Mouse (Mus musculus) CH12.LX (cell line): ENCODE data around the gene Cnn3. TPM values are rescaled to one million over a fixed set of nuclear protein-coding genes. Genes with fewer than 3 reads are reported as not detected.

Experiments
- DNase-seq: peaks from one replicate; pipeline ENCODE4 v3.0.0-alpha.2; 2013; ENCODE audit errors: extremely low read depth
- H3K27ac ChIP-seq: 2 replicates; pipeline ENCODE4 v1.5.1; 2012; ENCODE audit warnings: low read depth, mild to moderate bottlenecking, control low read depth, moderate library complexity; ENCODE audit not compliant: insufficient read depth
- H3K27me3 ChIP-seq: replicated peaks from 2 replicates; pipeline ENCODE3; 2012; ENCODE audit warnings: inconsistent platforms
- H3K36me3 ChIP-seq, 2 experiments: replicated peaks in 1 of 2; 2 replicates each; pipeline versions ENCODE3 to v1.6.1; 2012; ENCODE audit warnings: inconsistent platforms in 1 of 2, low read length in 1 of 2, mild to moderate bottlenecking in 1 of 2, mixed read lengths in 1 of 2, moderate library complexity in 1 of 2; ENCODE audit not compliant: control insufficient read depth in 1 of 2, insufficient read depth in 1 of 2
- H3K4me1 ChIP-seq, 2 experiments: 2 replicates each; pipeline ENCODE4 v1.6.1; 2012; ENCODE audit warnings: inconsistent platforms in 1 of 2, moderate library complexity in 1 of 2; ENCODE audit not compliant: insufficient read depth in 2 of 2, control insufficient read depth in 1 of 2
- H3K4me2 ChIP-seq: 2 replicates; pipeline ENCODE4 v1.6.1; 2012; ENCODE audit warnings: low read depth, mild to moderate bottlenecking, control low read depth; ENCODE audit not compliant: poor library complexity, insufficient read depth, severe bottlenecking
- H3K4me3 ChIP-seq, 3 experiments: fragments of 150-350 bp in 1 of 3; sonication (generic) in 1 of 3; replicated peaks in 1 of 3; 2 replicates each; pipeline versions ENCODE3 to v1.5.1; 2011 to 2012; ENCODE audit warnings: low read depth in 2 of 3, low read length in 2 of 3, mild to moderate bottlenecking in 2 of 3, moderate library complexity in 2 of 3, control low read depth in 1 of 3, improper control_type of control experiment in 1 of 3, inconsistent platforms in 1 of 3, mixed read lengths in 1 of 3; ENCODE audit not compliant: poor library complexity in 1 of 3
- H3K79me2 ChIP-seq: replicated peaks from 2 replicates; pipeline ENCODE4 v1.6.1; 2012; ENCODE audit warnings: mild to moderate bottlenecking, moderate library complexity; ENCODE audit not compliant: control insufficient read depth, poor library complexity, insufficient read depth, severe bottlenecking; ENCODE audit errors: extremely low read depth
- H3K9ac ChIP-seq: 2 replicates; pipeline ENCODE4 v1.6.1; 2012; ENCODE audit warnings: low read depth, mild to moderate bottlenecking, control low read depth, moderate library complexity; ENCODE audit not compliant: insufficient read depth
- H3K9me3 ChIP-seq: replicated peaks from 2 replicates; pipeline ENCODE3; 2012; ENCODE audit warnings: low read length, inconsistent platforms, mixed read lengths
- EP300 ChIP-seq: IDR thresholded peaks from 2 replicates; pipeline ENCODE4 v1.6.1; 2011; ENCODE audit warnings: low read length, improper control_type of control experiment
- ETS1 ChIP-seq: conservative IDR thresholded peaks from 2 replicates; pipeline ENCODE4 v1.6.1; 2012; ENCODE audit warnings: low read depth, mild to moderate bottlenecking, inconsistent platforms, low read length, improper control_type of control experiment, moderate library complexity
- GABPA ChIP-seq: IDR thresholded peaks from 2 replicates; pipeline ENCODE4 v1.6.1; 2012; ENCODE audit warnings: low read depth, low read length, improper control_type of control experiment, inconsistent platforms; ENCODE audit not compliant: insufficient replicate concordance
- IRF4 ChIP-seq: IDR thresholded peaks from 2 replicates; pipeline ENCODE4 v1.6.1; 2014; ENCODE audit warnings: low read depth, mild to moderate bottlenecking, inconsistent platforms, low read length, improper control_type of control experiment
- JUND ChIP-seq: conservative IDR thresholded peaks from 2 replicates; pipeline ENCODE4 v1.6.1; 2011; ENCODE audit warnings: low read depth, low read length, improper control_type of control experiment
- MXI1 ChIP-seq: IDR thresholded peaks from 2 replicates; pipeline ENCODE4 v1.6.1; 2011; ENCODE audit warnings: mild to moderate bottlenecking, low read depth, low read length, improper control_type of control experiment
- MYC ChIP-seq: IDR thresholded peaks from 2 replicates; pipeline ENCODE4 v1.6.1; 2011; ENCODE audit warnings: low read depth, mild to moderate bottlenecking, improper control_type of control experiment, low read length
- NELFE ChIP-seq: IDR thresholded peaks from 2 replicates; pipeline ENCODE4 v1.6.1; 2011; ENCODE audit warnings: low read depth, low read length, improper control_type of control experiment
- NRF1 ChIP-seq: IDR thresholded peaks from 2 replicates; pipeline ENCODE4 v1.6.1; 2014; ENCODE audit warnings: low read depth, mild to moderate bottlenecking, inconsistent platforms, low read length, improper control_type of control experiment, moderate library complexity
- POLR2A ChIP-seq: IDR thresholded peaks from 2 replicates; pipeline ENCODE4 v1.6.1; 2011; ENCODE audit warnings: low read depth, mild to moderate bottlenecking, improper control_type of control experiment, low read length
- RCOR1 ChIP-seq: conservative IDR thresholded peaks from 2 replicates; pipeline ENCODE4 v1.6.1; 2012; ENCODE audit warnings: low read depth, mild to moderate bottlenecking, inconsistent platforms, low read length, improper control_type of control experiment
- SIN3A ChIP-seq: IDR thresholded peaks from 2 replicates; pipeline ENCODE4 v1.6.1; 2012; ENCODE audit warnings: low read length, improper control_type of control experiment, inconsistent platforms
- UBTF ChIP-seq: IDR thresholded peaks from 2 replicates; pipeline ENCODE4 v1.6.1; 2012; ENCODE audit warnings: low read depth, mild to moderate bottlenecking, inconsistent platforms, low read length, improper control_type of control experiment, moderate library complexity
- USF1 ChIP-seq: IDR thresholded peaks from 2 replicates; pipeline ENCODE4 v1.6.1; 2014; ENCODE audit warnings: low read depth, mild to moderate bottlenecking, inconsistent platforms, low read length, improper control_type of control experiment
- ZMIZ1 ChIP-seq: IDR thresholded peaks from 2 replicates; pipeline ENCODE4 v1.6.1; 2012; ENCODE audit warnings: low read depth, mild to moderate bottlenecking, inconsistent platforms, low read length, improper control_type of control experiment
- dilution Hi-C: fragments of 300-500 bp; cut with MboI; formaldehyde crosslinking; loops from 2 replicates; pipeline ENCODE4 v1.14.3; 2020; ENCODE audit warnings: low sequenced_read_pairs; ENCODE audit not compliant: extremely low pct_unique_long_range_greater_than_20kb, extremely low pct_ligation_motif_present
- in situ Hi-C: fragments of 300-500 bp; cut with MboI; formaldehyde crosslinking; loops from 3 replicates; pipeline ENCODE4 v1.14.3; 2019; ENCODE audit warnings: low sequenced_read_pairs, low pct_ligation_motif_present, low pct_unique_long_range_greater_than_20kb, mixed read lengths
- polyA plus RNA-seq: library from polyadenylated mRNA; unstranded; fragments of >175 nt; gene quantifications from 2 replicates; pipeline ENCODE4 v1.2.1, GENCODE M21; 2012; ENCODE audit warnings: low read depth; ENCODE audit not compliant: insufficient read length
- total RNA-seq, 2 experiments: library from RNA; depleted of rRNA; stranded (reverse); fragments of 300-350 nt in 1 of 2; fragments of >200 nt in 1 of 2; gene quantifications; 2 replicates each; pipeline ENCODE4 v1.2.3; 2012 to 2014

The Cnn3 gene
- total and polyA plus RNA-seq, 3 experiments, result 12.5 to 58.5 (median 46.4) TPM

GRCm38 (mm10) chr3:121480030-121480960 lies 54.0 kb downstream of the Cnn3 start:
- TF ChIP-seq GABPA, result no peak
- no peak for TF ChIP-seq UBTF
- TF ChIP-seq ETS1, result no peak
- TF ChIP-seq EP300, result no peak
- no peak for TF ChIP-seq RCOR1
- TF ChIP-seq MYC, result no peak
- no peaks in the 10 kb centered on the region for H3K36me3 ChIP-seq
- DNase-seq, result no peak
- H3K4me2 ChIP-seq, result no peak overlapping the region
- H3K9ac ChIP-seq, result no peak overlapping the region
- no peaks in the 10 kb centered on the region for H3K79me2 ChIP-seq
- in situ Hi-C loops, result no loop called here
- no peaks in the 10 kb centered on the region for H3K9me3 ChIP-seq
- H3K27me3 ChIP-seq, result peaks cover 5% of the 10 kb centered on the region
- H3K4me3 ChIP-seq, result no peak overlapping the region
- H3K4me1 ChIP-seq, result peaks cover 7 to 21% of the 10 kb centered on the region in 2 experiments
- no peak overlapping the region for H3K27ac ChIP-seq
- dilution Hi-C loops, result no loop called here

GRCm38 (mm10) chr3:121480961-121481436 lies 54.7 kb downstream of the Cnn3 start:
- H3K9ac ChIP-seq, result no peak overlapping the region
- H3K9me3 ChIP-seq, result no peaks in the 10 kb centered on the region
- H3K4me3 ChIP-seq, result no peak overlapping the region
- H3K36me3 ChIP-seq, result no peaks in the 10 kb centered on the region
- H3K4me2 ChIP-seq, result no peak overlapping the region
- DNase-seq, result no peak
- in situ Hi-C loops, result no loop called here
- peaks cover 7 to 20% of the 10 kb centered on the region in 2 experiments for H3K4me1 ChIP-seq
- TF ChIP-seq NELFE (no peak), SIN3A (no peak), IRF4 (no peak), POLR2A (no peak), NRF1 (0 out of 2 replicates have a peak, but pooled peaks have one; percentile 7)
- H3K27me3 ChIP-seq, result peaks cover 5% of the 10 kb centered on the region
- no peaks in the 10 kb centered on the region for H3K79me2 ChIP-seq
- dilution Hi-C loops, result no loop called here
- H3K27ac ChIP-seq, result no peak overlapping the region

- Histone ChIP-seq H3K4me1 (peaks cover 7 to 20% of the 10 kb centered on the region in 2 experiments), H3K9me3 (no peaks in the 10 kb centered on the region)
- in situ Hi-C loops, result no loop called here
Observed at GRCm38 (mm10) chr3:121481564-121481963, 55.3 kb downstream of the Cnn3 start.

More at GRCm38 (mm10) chr3:121481564-121481963, 55.3 kb downstream of the Cnn3 start:
- H3K79me2 ChIP-seq, result no peaks in the 10 kb centered on the region
- H3K27me3 ChIP-seq, result peaks cover 5% of the 10 kb centered on the region
- TF ChIP-seq JUND (no peak), ZMIZ1 (no peak), USF1 (no peak), MXI1 (no peak)
- dilution Hi-C loops, result no loop called here
- no peaks in the 10 kb centered on the region for H3K36me3 ChIP-seq
- H3K27ac ChIP-seq, result no peak overlapping the region
- H3K4me2 ChIP-seq, result no peak overlapping the region
- no peak overlapping the region for H3K9ac ChIP-seq
- no peak overlapping the region for H3K4me3 ChIP-seq
- DNase-seq, result no peak
